Mouse (Mus musculus): ENCODE data around the gene Cmc2. TPM values are rescaled to one million over a fixed set of nuclear protein-coding genes. Genes with fewer than 3 reads are reported as not detected.

Cmc2 gene
- polyA plus RNA-seq, 1 experiment from 2014 or later: 26.5 TPM

DNA sequence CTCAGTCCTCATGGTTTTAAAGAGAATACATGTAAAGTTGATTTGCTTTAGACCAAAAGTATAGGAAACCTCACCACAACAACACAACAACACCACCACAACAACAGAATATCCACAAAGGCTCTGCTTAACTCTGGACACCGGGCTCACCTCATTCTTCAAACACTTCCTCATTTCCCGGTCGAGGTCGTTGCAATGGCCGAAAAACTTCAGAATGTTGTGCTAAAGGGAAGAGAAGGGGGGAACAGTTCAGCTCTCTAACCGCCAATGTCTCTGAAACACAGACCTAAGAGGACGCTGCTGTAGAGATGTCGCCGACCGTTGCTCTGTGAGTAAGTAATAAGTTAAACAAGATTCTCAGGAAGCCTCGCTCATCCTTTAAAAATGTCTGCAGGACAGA is 27.3 kb downstream of the Cmc2 start:
- ATAC-seq (replicated peaks): no peak
- no peak overlapping the region for H3K27ac ChIP-seq
- no peaks in the 10 kb centered on the region for H3K9me3 ChIP-seq
- no peaks in the 10 kb centered on the region for H3K36me3 ChIP-seq (replicated peaks)
- WGBS: 85% methylated on average over 11 of the region's 11 CpGs
- no peaks in the 10 kb centered on the region for H3K27me3 ChIP-seq (replicated peaks)
- no peaks in the 10 kb centered on the region for H3K4me1 ChIP-seq
- H3K4me2 ChIP-seq: no peak overlapping the region
- no peak overlapping the region for H3K9ac ChIP-seq
- H3K4me3 ChIP-seq: no peak overlapping the region

DNA sequence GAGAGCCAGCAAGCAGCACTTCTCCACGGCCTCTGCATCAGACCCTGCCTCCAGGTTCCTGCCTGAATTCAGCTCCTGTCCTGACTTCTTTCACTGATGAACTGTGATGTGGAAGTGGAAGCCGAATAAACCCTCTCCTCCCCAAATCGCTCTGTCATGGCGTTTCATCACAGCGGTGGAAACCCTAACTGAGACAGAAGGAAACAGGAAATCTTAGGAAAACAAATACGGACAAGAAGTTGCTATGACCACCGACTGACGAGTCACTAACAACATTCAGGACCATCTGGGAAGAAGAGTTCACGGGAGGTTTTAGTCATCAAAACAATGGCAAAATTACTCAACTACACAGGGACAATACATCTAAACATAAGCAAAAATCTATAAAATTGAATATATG is 28.6 kb downstream of the Cmc2 start:
- H3K36me3 ChIP-seq (replicated peaks): no peaks in the 10 kb centered on the region
- 83% methylated on average over 9 of the region's 9 CpGs for WGBS
- H3K9ac ChIP-seq: no peak overlapping the region
- no peaks in the 10 kb centered on the region for H3K9me3 ChIP-seq
- no peak overlapping the region for H3K4me2 ChIP-seq
- H3K27ac ChIP-seq: no peak overlapping the region
- no peaks in the 10 kb centered on the region for H3K4me1 ChIP-seq
- no peaks in the 10 kb centered on the region for H3K27me3 ChIP-seq (replicated peaks)
- no peak overlapping the region for H3K4me3 ChIP-seq
- no peak for ATAC-seq (replicated peaks)

DNA sequence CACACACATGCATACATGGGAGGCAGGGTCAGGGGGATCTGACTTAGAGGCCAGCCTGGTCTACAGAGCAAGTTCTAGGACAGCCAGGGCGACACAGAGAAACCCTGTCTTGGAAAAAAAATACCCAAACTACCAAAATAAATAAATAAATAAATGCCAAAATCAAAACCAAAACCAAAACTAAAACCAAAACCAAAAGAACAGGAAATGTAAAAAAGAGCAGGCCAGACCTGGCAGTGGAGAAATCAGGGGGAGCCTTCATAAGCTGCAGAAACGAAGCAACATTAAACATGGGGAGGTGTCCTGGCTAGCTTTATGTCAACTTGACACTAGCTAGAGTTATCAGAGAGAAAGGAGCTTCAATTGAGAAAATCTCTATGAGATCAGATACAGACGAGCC is 29.1 kb downstream of the Cmc2 start:
- no peak for ATAC-seq (replicated peaks)
- 91% methylated on average over 3 of the region's 3 CpGs for WGBS
- Histone ChIP-seq H3K4me1 (no peaks in the 10 kb centered on the region), H3K27ac (no peak overlapping the region), H3K9ac (no peak overlapping the region), H3K4me2 (no peak overlapping the region), H3K4me3 (no peak overlapping the region), H3K27me3 (replicated peaks) (no peaks in the 10 kb centered on the region), H3K9me3 (no peaks in the 10 kb centered on the region), H3K36me3 (replicated peaks) (no peaks in the 10 kb centered on the region)

DNA sequence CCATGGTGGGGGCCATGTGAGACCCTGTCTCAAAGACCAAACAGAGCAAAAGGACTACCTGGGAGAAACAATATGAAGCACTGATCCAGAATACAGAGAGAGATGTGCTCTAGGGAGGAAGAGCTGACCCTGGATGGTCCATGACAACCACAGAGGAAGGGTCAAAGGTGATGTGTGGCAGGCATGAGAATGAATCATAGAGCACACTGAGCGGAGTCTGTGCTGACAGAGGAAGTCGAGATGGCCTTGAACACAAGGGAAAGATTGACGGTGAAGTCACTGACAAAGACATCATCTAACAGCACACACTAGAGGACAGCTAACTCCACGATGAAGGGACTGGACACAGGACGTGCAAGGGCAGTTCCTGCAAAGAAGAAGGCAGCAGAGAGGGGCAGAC is 29.8 kb downstream of the Cmc2 start:
- no peak overlapping the region for H3K4me3 ChIP-seq
- H3K9me3 ChIP-seq: no peaks in the 10 kb centered on the region
- H3K36me3 ChIP-seq (replicated peaks): no peaks in the 10 kb centered on the region
- H3K27ac ChIP-seq: no peak overlapping the region
- no peak overlapping the region for H3K4me2 ChIP-seq
- ATAC-seq (replicated peaks): no peak
- H3K27me3 ChIP-seq (replicated peaks): no peaks in the 10 kb centered on the region
- WGBS: 95% methylated on average over 5 of the region's 5 CpGs
- H3K4me1 ChIP-seq: no peaks in the 10 kb centered on the region
- no peak overlapping the region for H3K9ac ChIP-seq

DNA sequence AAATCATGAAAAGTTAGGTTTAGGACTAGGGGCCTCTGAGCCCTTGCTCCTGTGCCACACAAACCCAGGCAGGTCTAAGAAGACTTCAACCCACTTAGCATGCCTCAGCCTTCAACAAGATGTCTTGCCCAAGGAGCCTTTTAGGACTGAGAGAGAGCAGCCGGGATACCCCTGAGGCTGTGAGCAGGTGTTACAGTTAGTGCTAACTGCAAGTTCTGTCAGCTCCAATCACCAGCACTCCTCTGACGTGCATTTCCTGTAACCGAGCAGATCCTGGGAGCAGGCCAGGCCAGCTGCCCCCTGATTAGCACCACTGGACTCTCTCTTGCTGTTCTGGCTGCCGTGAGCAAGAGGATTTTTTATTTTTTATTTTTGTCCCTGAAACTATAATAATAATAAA is 33.4 kb downstream of the Cmc2 start:
- Histone ChIP-seq H3K27me3 (replicated peaks) (no peaks in the 10 kb centered on the region), H3K9me3 (no peaks in the 10 kb centered on the region), H3K9ac (no peak overlapping the region), H3K4me3 (no peak overlapping the region), H3K4me2 (no peak overlapping the region), H3K27ac (no peak overlapping the region), H3K36me3 (replicated peaks) (no peaks in the 10 kb centered on the region), H3K4me1 (no peaks in the 10 kb centered on the region)
- whole genome bisulfite sequencing: 73% methylated on average over 4 of the region's 4 CpGs
- ATAC-seq (replicated peaks): no peak

DNA sequence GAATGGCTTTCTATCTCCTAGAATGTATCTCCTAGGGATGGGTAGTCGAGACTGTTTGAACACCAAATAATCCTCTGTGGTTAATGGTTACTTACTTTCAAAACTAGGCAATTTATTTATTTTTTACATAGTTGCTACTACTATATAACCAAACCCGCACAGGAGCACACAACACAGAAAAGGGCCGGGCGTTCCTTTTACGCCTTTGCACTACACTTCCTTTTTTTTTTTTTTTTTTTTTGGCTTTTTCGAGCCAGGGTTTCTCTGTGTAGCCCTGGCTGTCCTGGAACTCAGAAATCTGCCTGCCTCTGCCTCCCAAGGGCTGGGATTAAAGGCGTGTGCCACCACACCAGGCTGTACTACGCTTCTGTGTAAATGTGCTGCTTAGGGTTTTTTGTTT is 39.9 kb downstream of the Cmc2 start:
- Histone ChIP-seq H3K9ac (no peak overlapping the region), H3K36me3 (replicated peaks) (no peaks in the 10 kb centered on the region), H3K4me3 (no peak overlapping the region), H3K9me3 (no peaks in the 10 kb centered on the region), H3K4me1 (no peaks in the 10 kb centered on the region), H3K27me3 (replicated peaks) (no peaks in the 10 kb centered on the region), H3K4me2 (no peak overlapping the region), H3K27ac (no peak overlapping the region)
- WGBS: 92% methylated on average over 8 of the region's 8 CpGs
- no peak for ATAC-seq (replicated peaks)

DNA sequence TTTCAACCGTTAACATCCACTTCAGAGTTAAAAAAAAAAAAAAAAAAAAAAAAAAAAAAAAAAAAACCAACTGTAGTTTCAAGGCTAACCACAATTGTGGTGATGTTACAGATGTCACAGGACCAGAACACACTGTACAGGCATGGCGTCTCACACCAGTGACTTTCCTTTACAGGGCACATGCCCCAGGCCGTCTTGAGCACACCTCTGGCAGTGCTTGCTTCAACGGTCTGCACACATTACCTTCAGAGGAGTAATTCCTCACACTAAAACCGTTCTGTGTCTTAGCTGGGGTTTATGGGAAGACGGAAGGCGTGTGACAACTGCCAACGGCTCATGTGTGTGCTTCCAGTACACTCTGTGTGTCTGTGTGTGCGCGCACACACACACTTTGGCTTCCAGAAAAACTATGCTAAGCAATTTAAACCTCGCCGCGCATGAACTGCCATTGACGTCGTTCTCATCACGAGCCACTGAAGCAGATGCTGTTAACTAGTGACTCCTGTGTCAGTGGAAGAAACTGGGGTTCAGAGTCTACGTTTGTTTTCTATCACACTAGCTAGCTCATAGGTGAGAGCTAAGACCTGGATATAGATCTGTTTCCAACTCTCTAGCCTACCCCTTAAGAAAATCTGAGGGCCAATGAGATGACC is 45.3 kb downstream of the Cmc2 start:
- H3K36me3 ChIP-seq (replicated peaks): no peaks in the 10 kb centered on the region
- H3K4me1 ChIP-seq: no peaks in the 10 kb centered on the region
- WGBS: 86% methylated on average over 17 of the region's 17 CpGs
- no peaks in the 10 kb centered on the region for H3K9me3 ChIP-seq
- no peak for ATAC-seq (replicated peaks)
- H3K27ac ChIP-seq: no peak overlapping the region
- H3K27me3 ChIP-seq (replicated peaks): no peaks in the 10 kb centered on the region
- no peak overlapping the region for H3K4me2 ChIP-seq
- no peak overlapping the region for H3K9ac ChIP-seq
- no peak overlapping the region for H3K4me3 ChIP-seq

DNA sequence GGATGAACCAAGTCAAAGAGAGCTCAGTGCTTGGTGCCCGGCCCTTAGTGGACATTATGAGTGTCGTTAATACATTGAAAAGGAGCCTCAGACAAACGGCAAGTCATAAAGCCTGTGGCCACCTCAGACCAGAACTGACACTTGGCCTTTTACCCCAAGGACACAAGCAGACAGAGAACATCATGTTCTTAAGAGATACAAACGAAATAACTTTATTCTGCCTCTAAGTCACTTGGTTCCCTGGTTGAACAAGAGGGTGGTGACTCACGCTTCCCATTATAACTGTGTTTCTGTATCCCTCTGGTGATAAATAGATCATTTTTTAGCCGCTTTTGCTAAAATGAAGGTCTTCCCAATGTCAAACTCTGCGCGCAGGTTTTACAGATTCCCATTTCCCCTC is 47.3 kb downstream of the Cmc2 start:
- H3K4me2 ChIP-seq: no peak overlapping the region
- H3K27ac ChIP-seq: no peak overlapping the region
- WGBS: 89% methylated on average over 8 of the region's 8 CpGs
- H3K9me3 ChIP-seq: no peaks in the 10 kb centered on the region
- no peak overlapping the region for H3K9ac ChIP-seq
- no peaks in the 10 kb centered on the region for H3K27me3 ChIP-seq (replicated peaks)
- H3K4me1 ChIP-seq: no peaks in the 10 kb centered on the region
- no peaks in the 10 kb centered on the region for H3K36me3 ChIP-seq (replicated peaks)
- no peak for ATAC-seq (replicated peaks)
- H3K4me3 ChIP-seq: no peak overlapping the region

DNA sequence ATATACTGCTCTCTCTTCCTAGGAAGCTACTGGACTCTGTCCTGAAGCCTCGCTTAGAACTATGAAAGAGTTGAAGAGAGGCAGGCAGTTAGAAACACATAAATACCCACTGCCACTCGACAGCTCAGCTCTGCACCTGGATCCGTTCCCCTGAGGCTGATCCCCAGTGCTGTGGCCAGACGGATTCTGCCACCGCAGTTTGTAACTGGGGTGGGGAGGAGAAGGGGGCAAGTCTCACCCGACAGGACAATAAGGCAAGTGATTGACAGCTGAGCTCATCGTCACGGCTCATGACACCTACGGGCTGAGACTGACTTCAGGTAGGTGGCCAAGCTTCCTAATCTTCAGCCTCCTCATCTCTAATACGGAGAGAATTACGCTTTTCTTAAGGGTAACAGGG is 47.7 kb downstream of the Cmc2 start:
- no peak overlapping the region for H3K4me2 ChIP-seq
- no peak overlapping the region for H3K4me3 ChIP-seq
- H3K9me3 ChIP-seq: no peaks in the 10 kb centered on the region
- H3K27ac ChIP-seq: no peak overlapping the region
- no peak for ATAC-seq (replicated peaks)
- H3K9ac ChIP-seq: no peak overlapping the region
- no peaks in the 10 kb centered on the region for H3K36me3 ChIP-seq (replicated peaks)
- H3K4me1 ChIP-seq: no peaks in the 10 kb centered on the region
- 76% methylated on average over 11 of the region's 11 CpGs for whole genome bisulfite sequencing
- no peaks in the 10 kb centered on the region for H3K27me3 ChIP-seq (replicated peaks)

DNA sequence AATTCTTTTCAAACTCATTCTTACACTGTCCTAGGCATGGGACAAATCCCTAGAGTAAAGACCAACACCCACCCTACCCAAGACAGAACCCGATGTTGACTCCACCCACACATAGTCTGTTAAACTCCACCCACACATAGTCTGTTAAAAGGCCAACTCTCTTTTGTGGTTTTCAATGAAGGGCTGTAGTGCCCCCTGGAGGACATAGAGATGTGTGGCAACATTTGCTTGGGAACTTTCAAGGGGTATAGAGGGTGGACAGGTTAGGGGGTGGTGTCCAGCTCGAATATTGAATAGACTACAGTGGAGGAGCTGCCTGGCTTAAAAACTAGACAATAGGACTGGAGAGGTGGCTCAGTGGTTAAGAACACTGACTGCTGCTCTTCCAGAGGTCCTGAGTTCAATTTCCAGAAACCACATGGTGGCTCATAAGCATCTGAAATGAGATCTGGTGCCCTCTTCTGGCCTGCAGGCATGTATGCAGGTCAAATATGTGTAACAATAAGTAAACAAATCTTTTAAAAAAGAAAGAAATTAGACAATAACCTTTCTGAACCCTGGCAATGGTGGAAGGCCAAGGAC is 48.4 kb downstream of the Cmc2 start:
- WGBS: 66% methylated on average over 2 of the region's 2 CpGs
- ATAC-seq (replicated peaks): no peak
- no peaks in the 10 kb centered on the region for H3K9me3 ChIP-seq

DNA sequence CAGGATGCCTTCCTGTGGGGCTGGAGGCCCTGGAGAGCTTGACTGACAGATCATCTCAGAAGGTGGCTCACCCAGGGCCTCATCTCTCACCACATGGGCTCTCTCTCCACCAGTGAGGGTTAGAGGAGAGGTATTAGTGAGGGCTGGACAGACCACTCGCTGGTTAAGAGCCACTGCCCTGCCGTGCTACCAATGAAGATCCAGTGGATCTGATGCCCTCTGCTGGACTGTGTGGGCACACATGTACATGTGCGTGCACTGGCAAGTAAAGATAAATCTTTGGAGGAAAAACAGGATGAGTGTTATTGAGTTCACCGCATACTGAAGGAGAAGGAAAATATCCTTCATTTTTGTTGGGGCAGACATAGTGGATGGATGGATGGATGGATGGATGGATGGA is 52.6 kb downstream of the Cmc2 start:
- H3K4me3 ChIP-seq: no peak overlapping the region
- WGBS: 43% methylated on average over 4 of the region's 4 CpGs
- H3K9ac ChIP-seq: no peak overlapping the region
- H3K27ac ChIP-seq: no peak overlapping the region
- no peak for ATAC-seq (replicated peaks)
- H3K36me3 ChIP-seq (replicated peaks): no peaks in the 10 kb centered on the region
- no peaks in the 10 kb centered on the region for H3K9me3 ChIP-seq
- no peaks in the 10 kb centered on the region for H3K4me1 ChIP-seq
- H3K27me3 ChIP-seq (replicated peaks): peaks cover 5% of the 10 kb centered on the region
- H3K4me2 ChIP-seq: no peak overlapping the region

More for the DNA sequence above, 48.4 kb downstream of the Cmc2 start:
- Histone ChIP-seq H3K27ac (no peak overlapping the region), H3K4me1 (no peaks in the 10 kb centered on the region), H3K4me2 (no peak overlapping the region), H3K9ac (no peak overlapping the region), H3K36me3 (replicated peaks) (no peaks in the 10 kb centered on the region), H3K27me3 (replicated peaks) (no peaks in the 10 kb centered on the region), H3K4me3 (no peak overlapping the region)

DNA sequence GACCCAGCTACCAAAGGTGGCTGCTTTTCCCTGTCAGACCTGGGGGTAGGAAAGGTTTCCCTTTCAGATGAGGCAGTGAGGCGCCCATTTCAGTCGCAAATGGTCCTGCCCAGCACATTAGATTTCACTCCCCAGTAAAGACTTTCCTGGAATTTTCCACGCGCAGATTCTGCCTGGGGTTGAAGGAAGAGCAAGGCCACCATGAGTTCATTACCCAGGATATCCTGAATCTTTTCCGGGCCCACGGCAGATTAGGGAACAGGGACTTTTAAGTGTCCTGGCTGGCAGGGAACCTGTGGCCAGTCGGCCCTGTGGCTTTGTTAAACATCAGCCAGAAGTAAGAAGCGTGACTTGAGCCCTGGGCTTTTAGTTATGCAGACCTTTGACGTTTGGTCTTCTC is 53.9 kb downstream of the Cmc2 start:
- H3K9me3 ChIP-seq: no peaks in the 10 kb centered on the region
- no peak overlapping the region for H3K9ac ChIP-seq
- no peak overlapping the region for H3K4me2 ChIP-seq
- peaks cover 5% of the 10 kb centered on the region for H3K4me1 ChIP-seq
- WGBS: 70% methylated on average over 9 of the region's 9 CpGs
- H3K36me3 ChIP-seq (replicated peaks): no peaks in the 10 kb centered on the region
- H3K27ac ChIP-seq: no peak overlapping the region
- peaks cover 5% of the 10 kb centered on the region for H3K27me3 ChIP-seq (replicated peaks)
- no peak overlapping the region for H3K4me3 ChIP-seq
- ATAC-seq (replicated peaks): no peak

DNA sequence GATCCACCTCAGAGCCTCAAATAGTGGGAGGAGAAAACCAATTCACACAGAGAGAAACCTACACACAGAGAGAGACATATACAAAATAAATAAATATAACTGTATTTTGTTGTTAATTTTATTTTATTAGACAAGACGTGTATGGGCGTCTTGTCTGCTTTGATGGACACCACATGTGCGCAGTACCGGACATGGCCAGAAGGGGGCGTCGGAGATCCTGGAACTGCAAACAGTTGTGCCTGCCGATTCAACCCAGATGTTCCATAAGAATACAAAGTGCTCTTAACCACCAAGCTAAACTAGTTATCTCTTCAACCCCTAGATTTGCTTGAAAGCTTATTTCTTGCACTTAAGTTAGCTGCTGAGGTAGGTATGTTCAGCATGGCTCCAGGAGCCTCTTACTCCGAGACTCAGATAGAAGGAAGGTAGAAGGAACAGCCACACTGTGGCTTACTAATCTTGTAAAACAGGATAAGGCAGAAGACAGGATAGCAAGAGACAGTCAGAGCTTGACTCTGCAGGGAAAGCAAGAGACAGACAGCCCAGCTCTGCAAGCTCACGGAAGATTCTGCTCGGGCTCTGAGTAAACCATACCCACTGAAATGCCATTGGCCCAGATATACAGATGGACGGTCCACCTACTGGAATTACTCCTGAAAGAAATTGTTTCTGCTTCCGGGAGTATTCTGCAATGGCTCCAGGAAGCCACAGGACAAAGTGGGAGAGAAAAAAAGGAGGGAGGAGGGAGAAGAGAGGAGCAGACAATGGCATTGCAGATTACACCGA is 54.9 kb downstream of the Cmc2 start:
- Histone ChIP-seq H3K9me3 (no peaks in the 10 kb centered on the region), H3K4me2 (no peak overlapping the region), H3K4me3 (no peak overlapping the region), H3K4me1 (peaks cover 5% of the 10 kb centered on the region), H3K27me3 (replicated peaks) (peaks cover 5% of the 10 kb centered on the region), H3K36me3 (replicated peaks) (no peaks in the 10 kb centered on the region), H3K9ac (no peak overlapping the region), H3K27ac (no peak overlapping the region)
- ATAC-seq (replicated peaks): no peak
- WGBS: 74% methylated on average over 13 of the region's 13 CpGs
